In the genomic region with DNA sequence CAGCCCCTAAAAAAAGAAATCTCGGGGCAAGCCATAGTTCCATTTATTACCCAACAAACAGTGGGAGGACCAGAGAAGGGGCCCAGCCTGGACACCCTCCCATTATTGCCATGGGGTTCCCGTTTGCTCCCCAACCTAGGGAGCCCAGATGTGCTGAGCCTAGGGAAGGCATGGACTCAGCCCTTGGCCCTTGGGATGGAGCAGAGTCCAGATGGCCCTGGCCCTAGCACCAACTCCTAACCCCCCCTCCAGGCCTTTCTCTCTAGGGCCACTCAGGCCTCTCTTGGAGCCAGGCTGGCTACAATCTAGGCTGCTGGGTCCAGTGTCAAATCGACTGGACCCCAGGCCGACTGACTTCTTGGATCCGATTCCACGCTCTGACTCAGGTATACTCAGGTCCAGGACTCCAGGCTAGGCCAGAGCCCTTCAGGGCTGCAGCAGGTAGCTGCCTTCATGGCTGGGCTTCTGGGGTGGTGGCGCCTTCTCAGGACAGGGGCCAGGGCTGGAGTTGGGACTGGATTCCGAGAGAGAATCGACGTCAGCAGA, we compare ENCODE assay signal across 9 mouse cellular contexts. TPM values are rescaled to one million over a fixed set of nuclear protein-coding genes. Genes with fewer than 3 reads are reported as not detected.
DNase-seq lines count a peak whose midpoint lies in the region; ATAC-seq and TF ChIP-seq lines count a peak whose summit lies in the region.
"Had no signal": no experiment of that assay in that cellular context is flagged by ENCODE, and none has a peak within 500 bp of the region (broad histone marks: within the 10 kb centered on the region; RNA-seq: fewer than 3 reads in every experiment).

No protein-coding gene starts in this region.

- 84% methylated on average over 10 of the region's 10 CpGs for WGBS in liver, postnatal 0 days (ENCODE audit: insufficient replicate concordance)
- 86% methylated on average over 10 of the region's 10 CpGs for WGBS in liver, embryonic 11.5 days
- 94% methylated on average over 10 of the region's 10 CpGs for WGBS in midbrain, embryonic 12.5 days
- 94% methylated on average over 10 of the region's 10 CpGs for WGBS in thymus, adult 2 months

- no peak overlapping the region for H3K4me3 ChIP-seq in liver, postnatal 0 days (ENCODE audit: low read depth, low read length)
- H3K4me3 ChIP-seq in liver, embryonic 11.5 days (ENCODE audit: low read depth, low read length) = no peak overlapping the region
- H3K4me3 ChIP-seq in midbrain, embryonic 12.5 days = peak overlapping the region; percentile 78
- no peak overlapping the region for H3K4me3 ChIP-seq in thymus, adult 2 months (ENCODE audit: control insufficient read depth, insufficient read depth, low read length)

- no peak for TF ChIP-seq EP300 in liver, postnatal 0 days (IDR thresholded peaks at IDR 0.05; ENCODE audit: low read depth)

- peak; percentile 72 for DNase-seq in cerebellum, adult 11-12 months
- no peak for DNase-seq in cerebellum, postnatal 10 days
- no peak for DNase-seq in liver, postnatal 0 days
- no peak for DNase-seq in liver, embryonic 11.5 days (ENCODE audit: low spot score)
- DNase-seq in thymus, adult 2 months = no peak
- no peak for DNase-seq in gastrocnemius, adult 18-20 months (ENCODE audit: low spot score)
- no peak for DNase-seq in spleen, postnatal 14 days (ENCODE audit: low spot score in 2 of 2)
- DNase-seq: kidney, postnatal 4 days had no signal

- no peaks in the 10 kb centered on the region for H3K36me3 ChIP-seq in liver, postnatal 0 days (replicated peaks; ENCODE audit: insufficient read depth, low read length)
- H3K36me3 ChIP-seq in liver, embryonic 11.5 days (ENCODE audit: control insufficient read depth, insufficient read depth, low read length) = no peaks in the 10 kb centered on the region; the same call in 1 of the 2 replicates
- H3K36me3 ChIP-seq in midbrain, embryonic 12.5 days = peaks cover 7% of the 10 kb centered on the region; the same call in 1 of the 2 replicates
- H3K36me3 ChIP-seq in thymus, adult 2 months (ENCODE audit: control insufficient read depth, insufficient read depth, low read length) = no peaks in the 10 kb centered on the region

- 0 out of 2 replicates have a peak, but pooled peaks cover 5% of the 10 kb centered on the region for H3K27me3 ChIP-seq in liver, postnatal 0 days (ENCODE audit: insufficient read depth, low read length)
- H3K27me3 ChIP-seq in liver, embryonic 11.5 days (replicated peaks; ENCODE audit: control insufficient read depth, insufficient read depth, low read length) = peaks cover 19% of the 10 kb centered on the region
- peaks cover 21% of the 10 kb centered on the region for H3K27me3 ChIP-seq in midbrain, embryonic 12.5 days
- H3K27me3 ChIP-seq in thymus, adult 2 months (ENCODE audit: control insufficient read depth, insufficient read depth, low read length) = peaks cover 6% of the 10 kb centered on the region; the same call in 1 of the 2 replicates

- TF ChIP-seq CTCF in liver, postnatal 0 days (IDR thresholded peaks at IDR 0.05; ENCODE audit: low read depth) = no peak
- TF ChIP-seq CTCF in thymus, adult 2 months (IDR thresholded peaks at IDR 0.05; ENCODE audit: borderline replicate concordance, control insufficient read depth, extremely low read depth, insufficient read depth, low read length, poor library complexity) = no peak

- no peak overlapping the region for H3K27ac ChIP-seq in liver, postnatal 0 days (ENCODE audit: low read depth)
- no peak overlapping the region for H3K27ac ChIP-seq in liver, embryonic 11.5 days (ENCODE audit: low read depth, low read length)
- H3K27ac ChIP-seq in midbrain, embryonic 12.5 days (replicated peaks) = no peak overlapping the region
- H3K27ac ChIP-seq in thymus, adult 2 months (ENCODE audit: control insufficient read depth, insufficient read depth, low read length) = no peak overlapping the region

- 0 out of 2 replicates have a peak overlapping the region, but pooled peaks have one; percentile 84 for H3K4me2 ChIP-seq in liver, postnatal 0 days (ENCODE audit: low read depth, low read length)
- no peak overlapping the region for H3K4me2 ChIP-seq in liver, embryonic 11.5 days
- peak overlapping the region; percentile 78 for H3K4me2 ChIP-seq in midbrain, embryonic 12.5 days (replicated peaks)

- H3K9ac ChIP-seq in liver, postnatal 0 days (replicated peaks) = no peak overlapping the region
- no peak overlapping the region for H3K9ac ChIP-seq in liver, embryonic 11.5 days (ENCODE audit: low read depth, low read length)
- peak overlapping the region; percentile 95 for H3K9ac ChIP-seq in midbrain, embryonic 12.5 days (replicated peaks)

- H3K9me3 ChIP-seq in liver, postnatal 0 days (ENCODE audit: low read length) = no peaks in the 10 kb centered on the region
- no peaks in the 10 kb centered on the region for H3K9me3 ChIP-seq in liver, embryonic 11.5 days (ENCODE audit: control insufficient read depth, low read length)
- H3K9me3 ChIP-seq in midbrain, embryonic 12.5 days = no peaks in the 10 kb centered on the region

- ATAC-seq in liver, postnatal 0 days = no peak
- no peak for ATAC-seq in liver, embryonic 11.5 days (replicated peaks; ENCODE audit: low FRiP score)
- ATAC-seq in midbrain, embryonic 12.5 days (ENCODE audit: low FRiP score, low read depth) = no peak

- TF ChIP-seq POLR2A in thymus, adult 2 months (IDR thresholded peaks at IDR 0.05; ENCODE audit: control insufficient read depth, extremely low read depth, insufficient read depth, low read length, poor library complexity) = no peak

- H3K4me1 ChIP-seq in liver, postnatal 0 days (ENCODE audit: insufficient read depth) = peaks cover 3% of the 10 kb centered on the region; the same call in 1 of the 2 replicates
- H3K4me1 ChIP-seq in liver, embryonic 11.5 days (replicated peaks; ENCODE audit: control insufficient read depth, insufficient read depth, low read length) = peaks cover 11% of the 10 kb centered on the region
- peaks cover 49% of the 10 kb centered on the region for H3K4me1 ChIP-seq in midbrain, embryonic 12.5 days
- H3K4me1 ChIP-seq in thymus, adult 2 months (replicated peaks; ENCODE audit: control insufficient read depth, insufficient read depth, low read length) = peaks cover 8% of the 10 kb centered on the region

RNA-seq across cellular contexts. Expression of a gene that starts 1.9 kb away (rescaled TPM):
- 25.2 and 26.4 TPM in 2 replicates for polyA plus RNA-seq in liver, postnatal 0 days (2015; fragmentation: Nextera tagmentation; extraction: Ambion mirVana)
- polyA plus RNA-seq in liver, embryonic 11.5 days (2014; fragmentation: Nextera tagmentation; extraction: Ambion mirVana) = 3.7 and 3.8 TPM in 2 replicates
- polyA plus RNA-seq in midbrain, embryonic 12.5 days (2016; fragmentation: Nextera tagmentation; extraction: Ambion mirVana) = 59.3 and 65.4 TPM in 2 replicates
- 7.5 and 10.3 TPM in 2 replicates for polyA plus RNA-seq in thymus, adult 2 months (2012; rRNA removed)
- 10 to 100 TPM in 1 of 2 experiments, 1 to 10 TPM in 1; 8.6 to 15.3 TPM for total RNA-seq in gastrocnemius, adult 18-20 months (2021)

RNA-seq across cellular contexts. Expression of a gene that starts 58.6 kb away (rescaled TPM):
- 0.12 and 0.29 TPM in 2 replicates for polyA plus RNA-seq in liver, postnatal 0 days (2015; fragmentation: Nextera tagmentation; extraction: Ambion mirVana)
- polyA plus RNA-seq in liver, embryonic 11.5 days (2014; fragmentation: Nextera tagmentation; extraction: Ambion mirVana) = 5.2 and 6.0 TPM in 2 replicates
- polyA plus RNA-seq in midbrain, embryonic 12.5 days (2016; fragmentation: Nextera tagmentation; extraction: Ambion mirVana) = 35.0 and 43.5 TPM in 2 replicates
- 2.3 and 3.0 TPM in 2 replicates for polyA plus RNA-seq in thymus, adult 2 months (2012; rRNA removed)
- 10 to 100 TPM; 14.4 to 47.1 TPM for total RNA-seq in gastrocnemius, adult 18-20 months (2021)
